Mouse (Mus musculus): ENCODE results near the gene Bicc1.

The Bicc1 gene

GRCm38 (mm10) chr10:71158940-71159675 is 392 bp downstream of the Bicc1 start:
- no peak for DNase-seq (ENCODE audit: low read depth, low spot score)

DNA sequence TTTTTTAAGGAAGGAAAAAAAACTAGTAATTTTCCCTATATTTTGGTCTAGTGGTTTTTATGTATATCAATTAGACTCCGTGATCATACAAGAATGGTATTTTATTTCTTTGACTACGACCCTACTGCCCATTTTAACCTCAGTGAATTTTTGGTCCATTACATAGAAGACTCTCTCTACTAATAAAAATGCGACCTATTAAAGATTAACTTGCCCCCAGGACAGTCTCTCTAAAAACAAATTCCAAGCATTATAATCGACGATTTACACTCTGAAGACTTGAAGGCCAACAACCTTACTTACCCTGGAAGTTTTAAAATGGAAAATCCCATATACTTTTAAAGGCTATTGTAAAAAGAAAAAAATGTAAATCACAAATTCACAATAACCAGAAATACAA is 2.9 kb downstream of the Bicc1 start:
- DNase-seq (ENCODE audit: low read depth, low spot score), result no peak

DNA sequence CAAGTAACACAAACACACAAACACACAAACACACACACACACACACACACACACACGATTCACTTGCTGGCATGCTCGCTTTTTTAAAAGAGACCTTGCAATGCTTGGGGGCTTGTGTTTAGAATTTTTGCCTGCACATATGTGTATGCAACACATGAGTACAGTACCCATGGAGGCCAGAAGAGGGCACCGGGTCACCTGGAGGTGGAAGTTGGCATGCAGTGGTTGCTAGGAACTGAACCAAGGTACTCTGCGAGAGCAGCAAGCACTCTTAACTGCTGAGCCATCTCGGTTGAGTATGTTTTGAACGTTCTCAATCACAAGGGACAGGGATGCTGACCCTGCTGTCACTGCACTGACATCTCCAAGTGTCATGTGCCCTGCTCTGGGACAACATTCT is 5.9 kb downstream of the Bicc1 start:
- DNase-seq (ENCODE audit: low read depth, low spot score), result no peak

DNA sequence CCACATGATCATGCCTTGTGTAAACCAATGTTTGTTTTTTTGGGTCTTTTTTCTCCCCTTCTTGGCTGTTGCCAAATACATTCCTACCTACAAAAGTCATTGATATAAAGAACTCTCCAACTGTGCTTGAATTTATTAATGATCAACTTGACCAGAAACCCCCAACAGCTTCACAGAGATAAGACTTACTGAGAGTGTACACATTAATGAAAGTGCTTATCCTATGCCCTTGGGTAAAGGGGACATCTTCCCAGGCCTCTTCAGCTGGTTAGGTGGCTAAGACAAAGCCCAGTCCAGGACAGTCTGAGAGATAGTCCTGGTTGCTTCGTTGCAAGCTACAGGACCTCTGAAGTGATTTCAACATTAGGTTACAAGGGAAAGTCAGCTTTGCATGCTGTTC is 6.4 kb downstream of the Bicc1 start:
- DNase-seq (ENCODE audit: low read depth, low spot score), result no peak

GRCm38 (mm10) chr10:71150486-71150885 is 9.0 kb downstream of the Bicc1 start:
- DNase-seq (ENCODE audit: low read depth, low spot score), result peak; percentile 41

- no peak for DNase-seq (ENCODE audit: low read depth, low spot score)
Measured at GRCm38 (mm10) chr10:71148951-71149603, 10.4 kb downstream of the Bicc1 start.

DNA sequence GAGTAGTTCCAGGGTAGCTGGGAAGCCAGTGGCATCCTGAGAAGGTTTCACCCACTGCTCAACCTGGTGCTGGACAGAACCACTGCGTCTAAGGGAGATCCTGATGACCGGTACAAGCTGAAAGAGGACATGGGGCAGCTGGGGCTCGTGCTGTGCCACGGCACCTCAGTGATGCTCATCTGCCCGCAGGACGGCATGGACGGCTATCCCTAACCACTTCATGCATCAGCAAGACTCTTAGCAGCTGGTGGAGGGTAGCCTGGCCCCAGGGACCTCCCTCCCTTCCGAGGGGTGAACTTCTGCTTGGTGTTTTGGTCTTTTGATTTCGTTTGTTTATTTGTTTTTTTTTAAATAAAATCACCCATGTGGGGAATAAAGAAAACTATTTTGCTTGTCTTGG is 11.3 kb downstream of the Bicc1 start:
- no peak for DNase-seq (ENCODE audit: low read depth, low spot score)

GRCm38 (mm10) chr10:71146681-71147615 is 12.6 kb downstream of the Bicc1 start:
- DNase-seq (ENCODE audit: low read depth, low spot score), result peak; percentile 29

DNA sequence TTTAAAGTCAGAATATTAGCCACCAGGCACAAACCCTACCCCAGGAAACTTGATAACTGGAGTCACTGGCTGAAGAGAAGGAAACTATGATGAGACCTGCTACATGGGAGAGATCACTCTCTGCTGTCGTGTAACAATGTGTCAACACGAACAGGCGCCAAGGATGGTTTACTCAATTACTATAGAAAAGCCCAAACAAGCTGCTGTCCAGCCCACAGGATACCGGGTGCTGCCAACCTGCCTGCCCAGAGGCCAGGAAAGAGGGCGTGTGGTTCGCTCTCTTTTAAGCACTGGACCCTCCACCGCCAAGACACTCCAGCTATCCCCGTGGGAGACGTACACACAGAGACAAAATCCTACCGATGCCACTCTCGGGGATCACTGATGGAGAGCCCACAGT is 13.7 kb downstream of the Bicc1 start:
- no peak for DNase-seq (ENCODE audit: low read depth, low spot score)

GRCm38 (mm10) chr10:71144191-71144590 is 15.3 kb downstream of the Bicc1 start:
- DNase-seq (ENCODE audit: low read depth, low spot score), result no peak

DNA sequence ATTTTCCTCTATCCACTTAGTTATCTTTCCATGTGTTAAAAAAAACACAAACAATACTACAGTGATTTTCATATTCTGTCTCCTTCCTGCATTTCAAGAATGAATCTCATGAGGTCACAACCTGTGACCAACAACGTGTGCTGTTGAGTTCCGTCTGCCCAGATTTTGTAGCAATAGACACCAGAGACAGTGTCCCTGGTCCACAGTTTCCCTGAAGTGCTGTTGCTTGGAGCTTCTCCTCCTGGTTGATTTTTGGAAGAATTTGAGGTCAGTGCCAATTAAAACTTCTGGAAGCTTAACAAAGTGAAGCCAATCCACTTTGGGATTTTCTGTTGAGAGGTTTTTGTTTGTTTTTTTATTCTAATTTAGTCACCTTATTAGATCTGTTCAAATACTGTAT is 16.9 kb downstream of the Bicc1 start:
- DNase-seq (ENCODE audit: low read depth, low spot score), result no peak

DNA sequence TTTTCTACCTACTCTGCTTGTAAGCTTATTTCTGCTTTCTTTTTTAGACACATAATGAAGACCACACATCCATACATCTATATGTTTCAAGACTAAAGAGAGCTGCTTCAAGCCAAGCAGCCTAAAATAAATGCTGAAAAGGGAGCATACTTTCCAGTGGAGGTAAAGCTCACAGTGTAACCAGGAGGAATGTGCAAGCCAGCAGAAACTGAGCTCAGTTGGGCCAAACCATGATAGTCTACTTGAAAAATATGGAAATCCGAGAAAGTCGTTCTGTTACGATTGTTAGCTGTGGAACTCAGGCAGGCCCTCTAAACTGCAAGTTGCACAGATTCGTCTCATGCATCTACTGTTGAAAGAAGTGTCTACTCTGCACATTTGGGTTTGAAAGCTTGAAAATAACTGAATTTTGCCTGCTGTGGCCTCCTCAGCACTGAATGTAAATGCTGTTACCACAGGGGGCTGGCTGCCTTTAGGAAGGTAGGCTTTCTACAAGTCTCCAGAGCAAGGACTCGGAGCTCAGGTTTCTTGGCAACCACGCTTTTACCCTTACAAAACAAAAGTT is 19.1 kb downstream of the Bicc1 start:
- no peak for DNase-seq (ENCODE audit: low read depth, low spot score)

GRCm38 (mm10) chr10:71138852-71139197 is 20.7 kb downstream of the Bicc1 start:
- no peak for DNase-seq (ENCODE audit: low read depth, low spot score)

GRCm38 (mm10) chr10:71138132-71138851 is 21.2 kb downstream of the Bicc1 start:
- DNase-seq (ENCODE audit: low read depth, low spot score), result no peak

- no peak for DNase-seq (ENCODE audit: low read depth, low spot score)
Measured at GRCm38 (mm10) chr10:71137606-71138005, 21.9 kb downstream of the Bicc1 start.

GRCm38 (mm10) chr10:71131333-71131732 is 28.2 kb downstream of the Bicc1 start:
- no peak for DNase-seq (ENCODE audit: low read depth, low spot score)

GRCm38 (mm10) chr10:71130261-71130660 is 29.2 kb downstream of the Bicc1 start:
- no peak for DNase-seq (ENCODE audit: low read depth, low spot score)

DNA sequence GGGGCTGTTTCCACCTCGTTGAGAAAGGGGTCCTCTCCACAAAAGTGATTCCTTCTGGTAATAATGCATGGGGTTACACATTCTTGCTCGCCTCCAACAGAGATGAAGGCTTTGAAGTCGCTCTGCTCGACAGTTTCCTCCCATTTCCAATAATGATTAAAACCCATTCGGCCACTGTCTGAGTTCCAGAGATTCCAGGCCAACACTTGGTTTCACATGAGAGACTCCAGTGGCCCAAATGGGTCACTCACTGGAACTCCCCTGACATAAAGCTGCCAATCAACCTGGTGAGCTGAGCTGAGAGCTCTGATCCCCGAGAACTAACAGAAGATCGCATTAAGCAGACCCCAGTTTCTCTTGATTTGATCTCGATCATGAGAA is 31.6 kb downstream of the Bicc1 start:
- DNase-seq (ENCODE audit: low read depth, low spot score), result no peak

DNA sequence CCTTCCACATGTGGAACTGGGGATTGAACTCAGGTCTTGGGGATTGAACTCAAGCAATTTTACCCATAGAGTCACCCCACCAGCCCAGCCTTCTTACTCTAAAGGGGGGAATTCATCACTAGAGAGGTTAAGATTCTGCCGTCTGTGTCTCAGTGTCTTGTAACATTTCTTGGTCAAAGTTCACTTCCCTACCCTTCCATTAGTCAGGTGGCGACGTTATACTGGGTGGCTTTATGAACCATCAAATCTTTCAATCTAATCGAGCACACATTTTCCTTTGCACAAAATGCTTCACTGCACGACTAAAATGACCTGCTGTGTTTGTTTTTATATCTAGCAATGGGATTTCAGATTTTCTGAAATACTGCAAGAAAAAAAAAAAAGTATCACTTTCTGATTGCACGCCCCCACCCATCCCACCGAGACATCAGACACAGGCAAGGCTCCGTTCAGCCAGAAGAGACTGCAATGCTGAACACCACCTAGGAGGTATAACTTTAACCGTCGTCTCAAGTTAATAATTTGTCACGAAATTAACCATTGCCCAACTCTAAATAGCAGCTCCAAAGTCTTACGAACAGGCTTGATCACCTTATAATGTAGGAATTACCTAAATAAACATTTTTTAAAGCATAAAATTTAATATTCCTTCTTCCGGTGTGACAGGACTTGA is 32.1 kb downstream of the Bicc1 start:
- DNase-seq (ENCODE audit: low read depth, low spot score), result no peak

DNA sequence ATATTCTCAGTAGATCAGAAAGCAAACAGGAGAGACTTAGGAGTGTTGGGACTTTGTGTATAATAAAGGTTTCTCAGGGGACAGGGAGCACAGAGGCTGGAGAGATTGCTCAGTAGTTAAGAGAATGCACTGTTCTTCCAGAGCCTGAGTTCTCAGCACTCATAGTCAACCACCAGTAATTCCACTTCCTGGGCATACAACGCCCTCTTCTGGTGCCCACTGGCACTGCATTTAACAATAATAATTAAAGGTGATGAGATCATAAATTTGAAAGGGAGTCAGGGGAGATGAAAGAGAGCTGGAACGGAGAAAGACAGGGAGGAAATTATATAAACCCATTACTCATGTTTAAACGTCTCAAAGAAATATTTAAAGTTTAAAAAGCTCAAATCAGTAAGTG is 35.5 kb downstream of the Bicc1 start:
- no peak for DNase-seq (ENCODE audit: low read depth, low spot score)

DNA sequence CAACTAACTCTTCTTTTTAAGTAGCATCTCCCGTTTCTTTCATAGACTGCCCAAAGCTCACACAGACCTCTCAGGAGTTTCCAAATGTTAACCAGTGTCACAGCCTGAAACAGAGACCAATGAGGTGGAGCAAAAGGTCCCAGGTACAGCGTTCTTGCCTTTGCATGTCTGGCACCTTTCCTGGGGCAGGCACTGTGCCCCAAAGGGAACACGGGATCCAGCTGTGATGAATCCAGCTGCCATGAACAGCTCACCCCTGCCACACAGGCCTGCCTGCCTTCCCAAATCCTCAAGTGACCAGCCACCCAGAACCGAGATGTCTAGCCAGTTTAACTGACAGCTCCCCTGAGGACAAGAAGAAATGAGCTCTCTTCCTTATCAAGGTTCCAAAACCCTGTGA is 36.1 kb downstream of the Bicc1 start:
- DNase-seq (ENCODE audit: low read depth, low spot score), result no peak

Measured in telencephalon, adult 2 months (tissue).